Mouse (Mus musculus): ENCODE results near the gene Rgs6.

- TF ChIP-seq CTCF (IDR thresholded peaks at IDR 0.05; ENCODE audit: borderline replicate concordance, extremely low read depth, insufficient read depth, insufficient read length) (no peak), POLR2A (IDR thresholded peaks at IDR 0.05; ENCODE audit: borderline replicate concordance, extremely low read depth, insufficient read depth, insufficient read length, poor library complexity, severe bottlenecking) (no peak)
Observed at GRCm38 (mm10) chr12:82550076-82550475, 38.0 kb upstream of the Rgs6 start.

Data from brain, embryonic 14.5 days (tissue).